Mouse (Mus musculus) olfactory bulb, adult 2 months (tissue): ENCODE measurements around the gene Spock2. TPM values are rescaled to one million over a fixed set of nuclear protein-coding genes. Genes with fewer than 3 reads are reported as not detected.
"Not testable (repeated sequence)": the region's sequence is repeated elsewhere in the genome, so short reads cannot be mapped to it uniquely, and the experiment has no call there.

Experiments used
- H3K27ac ChIP-seq: fragments of 200-500 bp; 2 replicates; pipeline ENCODE4 v1.5.1; 2012; ENCODE audit warnings: low read depth, low read length; ENCODE audit not compliant: insufficient read depth
- H3K4me1 ChIP-seq: fragments of 200-500 bp; 2 replicates; pipeline ENCODE4 v1.6.1; 2012; ENCODE audit warnings: low read length; ENCODE audit not compliant: control insufficient read depth, insufficient read depth
- H3K4me3 ChIP-seq: fragments of 200-500 bp; 2 replicates; pipeline ENCODE4 v1.5.1; 2012; ENCODE audit warnings: mild to moderate bottlenecking, low read depth, low read length, moderate library complexity; ENCODE audit not compliant: insufficient read depth
- CTCF ChIP-seq: fragments of 200-500 bp; IDR thresholded peaks from 2 replicates; pipeline ENCODE4 v1.5.1; 2012; ENCODE audit warnings: low read depth, mild to moderate bottlenecking, low read length, moderate library complexity; ENCODE audit not compliant: insufficient read depth
- POLR2A ChIP-seq: fragments of 200-500 bp; IDR thresholded peaks from 2 replicates; pipeline ENCODE4 v1.6.1; 2012; ENCODE audit warnings: mild to moderate bottlenecking, low read depth, low read length, moderate library complexity; ENCODE audit not compliant: insufficient read depth
- WGBS: fragments of 180-500 bp; shearing (Covaris S2); methylation state at CpG from one replicate; pipeline ENCODE4 v1.1.7; 2018; 5-methylcytosine and 5-hydroxymethylcytosine counted together
- polyA plus RNA-seq: library from polyadenylated mRNA; stranded (reverse); fragments of >200 nt; gene quantifications from 2 replicates; pipeline ENCODE4 v1.2.4, GENCODE M21; 2012; ENCODE audit warnings: low replicate concordance; ENCODE audit not compliant: missing spikeins, insufficient read depth, insufficient read length

The Spock2 gene
- polyA plus RNA-seq, 1 experiment = 224 TPM

- Histone ChIP-seq H3K27ac (no peak overlapping the region), H3K4me1 (peaks cover 7% of the 10 kb centered on the region), H3K4me3 (no peak overlapping the region)
- TF ChIP-seq POLR2A = no peak
Measured at GRCm38 (mm10) chr10:60156016-60156415, 50.0 kb downstream of the Spock2 start.

GRCm38 (mm10) chr10:60158144-60158543 is 52.1 kb downstream of the Spock2 start:
- no peak overlapping the region for H3K27ac ChIP-seq
- TF ChIP-seq CTCF (no peak), POLR2A (no peak)
- 88% methylated on average over 3 of the region's 3 CpGs for WGBS

GRCm38 (mm10) chr10:60161397-60161796 is 55.4 kb downstream of the Spock2 start:
- not testable (repeated sequence) for H3K4me3 ChIP-seq, H3K4me1 ChIP-seq, H3K27ac ChIP-seq
- WGBS = 93% methylated on average over 3 of the region's 3 CpGs

More at GRCm38 (mm10) chr10:60158144-60158543, 52.1 kb downstream of the Spock2 start:
- no peak overlapping the region for H3K4me3 ChIP-seq
- peaks cover 7% of the 10 kb centered on the region for H3K4me1 ChIP-seq

- 90% methylated on average over 8 of the region's 8 CpGs for WGBS
- not testable (repeated sequence) for H3K4me3 ChIP-seq, H3K4me1 ChIP-seq, H3K27ac ChIP-seq
Measured at GRCm38 (mm10) chr10:60162184-60162972, 56.4 kb downstream of the Spock2 start.

- TF ChIP-seq POLR2A (no peak), CTCF (no peak)
- Histone ChIP-seq H3K27ac (no peak overlapping the region), H3K4me3 (no peak overlapping the region), H3K4me1 (no peaks in the 10 kb centered on the region)
- WGBS = 92% methylated on average over 6 of the region's 6 CpGs
Measured at GRCm38 (mm10) chr10:60162973-60163255, 56.9 kb downstream of the Spock2 start.

GRCm38 (mm10) chr10:60164869-60165268 is 58.9 kb downstream of the Spock2 start:
- Histone ChIP-seq H3K4me3 (no peak overlapping the region), H3K4me1 (no peaks in the 10 kb centered on the region), H3K27ac (no peak overlapping the region)
- WGBS = 100% methylated on average over 1 of the region's 1 CpGs
- TF ChIP-seq POLR2A (no peak), CTCF (no peak)

- no peaks in the 10 kb centered on the region for H3K4me1 ChIP-seq
- 60% methylated on average over 3 of the region's 3 CpGs for WGBS
- no peak overlapping the region for H3K4me3 ChIP-seq
- H3K27ac ChIP-seq = no peak overlapping the region
- no peak for TF ChIP-seq POLR2A
- TF ChIP-seq CTCF = no peak
Measured at GRCm38 (mm10) chr10:60166068-60166467, 60.0 kb downstream of the Spock2 start.

- TF ChIP-seq POLR2A (no peak), CTCF (no peak)
- H3K4me1 ChIP-seq = peaks cover 6% of the 10 kb centered on the region
- H3K27ac ChIP-seq = no peak overlapping the region
- H3K4me3 ChIP-seq = no peak overlapping the region
- WGBS = 80% methylated on average over 2 of the region's 2 CpGs
Measured at GRCm38 (mm10) chr10:60168306-60168705, 62.3 kb downstream of the Spock2 start.

GRCm38 (mm10) chr10:60168960-60169359 is 62.9 kb downstream of the Spock2 start:
- H3K4me1 ChIP-seq = peaks cover 7% of the 10 kb centered on the region
- TF ChIP-seq POLR2A = no peak
- no peak for TF ChIP-seq CTCF
- WGBS = 81% methylated on average over 3 of the region's 3 CpGs

More at GRCm38 (mm10) chr10:60168960-60169359, 62.9 kb downstream of the Spock2 start:
- Histone ChIP-seq H3K27ac (no peak overlapping the region), H3K4me3 (no peak overlapping the region)
